Mouse (Mus musculus): ENCODE measurements at regions not wholly inside any gene's neighbourhood (a gene's known extent, or its start where the extent isn't known, plus 50 kb on each side); places are given as distances from the start of the nearest gene placed in this dataset.
"Not testable (repeated sequence)": the region's sequence is repeated elsewhere in the genome, so short reads cannot be mapped to it uniquely, and the experiment has no call there.

GRCm38 (mm10) chr10:53482919-53483318 lies 103.2 kb upstream of the Cep85l start:
- intact Hi-C loops (cut with DNase I), result no loop called here
- no peak for DNase-seq (ENCODE audit: low spot score in 2 of 2)

GRCm38 (mm10) chr10:53470200-53470599 lies 90.5 kb upstream of the Cep85l start:
- intact Hi-C loops (cut with DNase I), result no loop called here
- no peak for DNase-seq (ENCODE audit: low spot score in 2 of 2)

GRCm38 (mm10) chr10:53469611-53470010 lies 89.9 kb upstream of the Cep85l start:
- intact Hi-C loops (cut with DNase I), result no loop called here
- no peak for DNase-seq (ENCODE audit: low spot score in 2 of 2)

- intact Hi-C loops (cut with DNase I), result no loop called here
- no peak for DNase-seq (ENCODE audit: low spot score in 2 of 2)
These were observed 88.5 kb upstream of the Cep85l start for GRCm38 (mm10) chr10:53468293-53468545.

GRCm38 (mm10) chr10:53467472-53468292 lies 87.9 kb upstream of the Cep85l start:
- DNase-seq (ENCODE audit: low spot score in 2 of 2), result no peak
- intact Hi-C loops (cut with DNase I), result no loop called here

GRCm38 (mm10) chr10:53466851-53467250 lies 87.1 kb upstream of the Cep85l start:
- no peak for DNase-seq (ENCODE audit: low spot score in 2 of 2)
- intact Hi-C loops (cut with DNase I), result no loop called here

- intact Hi-C loops (cut with DNase I), result no loop called here
- DNase-seq (ENCODE audit: low spot score in 2 of 2), result peak in 1 of 2 experiments; percentile 6
These were observed 86.5 kb upstream of the Cep85l start for GRCm38 (mm10) chr10:53466261-53466660.

- intact Hi-C loops (cut with DNase I), result loop anchor here (5.0 kb wide), 1 partner anchor 33 kb away; no protein-coding TSS in a partner anchor
- no peak for DNase-seq (ENCODE audit: low spot score in 2 of 2)
These were observed 84.8 kb upstream of the Cep85l start for GRCm38 (mm10) chr10:53464581-53464980.

- intact Hi-C loops (cut with DNase I), result loop anchor here (5.0 kb wide), 1 partner anchor 33 kb away; no protein-coding TSS in a partner anchor
- DNase-seq (ENCODE audit: low spot score in 2 of 2), result no peak
These were observed 84.3 kb upstream of the Cep85l start for GRCm38 (mm10) chr10:53464006-53464405.

GRCm38 (mm10) chr10:53463471-53463870 lies 83.7 kb upstream of the Cep85l start:
- DNase-seq (ENCODE audit: low spot score in 2 of 2), result no peak
- intact Hi-C loops (cut with DNase I), result loop anchor here (5.0 kb wide), 1 partner anchor 34 kb away; no protein-coding TSS in a partner anchor

- intact Hi-C loops (cut with DNase I), result loop anchor here (5.0 kb wide), 1 partner anchor 35 kb away; no protein-coding TSS in a partner anchor
- DNase-seq (ENCODE audit: low spot score in 2 of 2), result peak in 1 of 2 experiments; percentile 14
These were observed 82.9 kb upstream of the Cep85l start for GRCm38 (mm10) chr10:53462449-53463308.

GRCm38 (mm10) chr10:53461070-53461781 lies 81.5 kb upstream of the Cep85l start:
- intact Hi-C loops (cut with DNase I), result loop anchor here (5.0 kb wide), 1 partner anchor 36 kb away; no protein-coding TSS in a partner anchor

GRCm38 (mm10) chr10:53459706-53460105 lies 80.0 kb upstream of the Cep85l start:
- DNase-seq (ENCODE audit: low spot score in 2 of 2), result not testable (repeated sequence)
- intact Hi-C loops (cut with DNase I), result loop anchor here (5.0 kb wide), 1 partner anchor 38 kb away; no protein-coding TSS in a partner anchor

More at GRCm38 (mm10) chr10:53461070-53461781, 81.5 kb upstream of the Cep85l start:
- no peak for DNase-seq (ENCODE audit: low spot score in 2 of 2)

- intact Hi-C loops (cut with DNase I), result no loop called here
- no peak for DNase-seq (ENCODE audit: low spot score in 2 of 2)
These were observed 76.4 kb upstream of the Cep85l start for GRCm38 (mm10) chr10:53456027-53456713.

- DNase-seq (ENCODE audit: low spot score in 2 of 2), result no peak
These were observed 65.0 kb upstream of the Cep85l start for GRCm38 (mm10) chr10:53444789-53445188.

GRCm38 (mm10) chr10:53443443-53443842 lies 63.7 kb upstream of the Cep85l start:
- intact Hi-C loops (cut with DNase I), result no loop called here
- DNase-seq (ENCODE audit: low spot score in 2 of 2), result no peak

More at GRCm38 (mm10) chr10:53444789-53445188, 65.0 kb upstream of the Cep85l start:
- intact Hi-C loops (cut with DNase I), result no loop called here

GRCm38 (mm10) chr10:53442912-53443311 lies 63.2 kb upstream of the Cep85l start:
- intact Hi-C loops (cut with DNase I), result no loop called here
- no peak for DNase-seq (ENCODE audit: low spot score in 2 of 2)

- DNase-seq (ENCODE audit: low spot score in 2 of 2), result no peak
- intact Hi-C loops (cut with DNase I), result no loop called here
These were observed 60.5 kb upstream of the Cep85l start for GRCm38 (mm10) chr10:53440251-53440650.

GRCm38 (mm10) chr10:53438388-53438787 lies 58.6 kb upstream of the Cep85l start:
- intact Hi-C loops (cut with DNase I), result no loop called here
- DNase-seq (ENCODE audit: low spot score in 2 of 2), result no peak

Data from left cerebral cortex, postnatal 14 days (tissue).